Mouse (Mus musculus): ENCODE measurements at regions not wholly inside any gene's neighbourhood (a gene's known extent, or its start where the extent isn't known, plus 50 kb on each side); places are given as distances from the start of the nearest gene placed in this dataset.
A peak's percentile ranks its signal among the peaks of the same experiment; 100 is the strongest.
"Not testable (repeated sequence)": the region's sequence is repeated elsewhere in the genome, so short reads cannot be mapped to it uniquely, and the experiment has no call there.

- TF ChIP-seq POLR2A (IDR thresholded peaks at IDR 0.05; ENCODE audit: extremely low read depth, insufficient read depth, low read length) (no peak), CTCF (IDR thresholded peaks at IDR 0.05; ENCODE audit: low read depth, low read length) (no peak)
- Histone ChIP-seq H3K79me2 (ENCODE audit: control insufficient read depth, insufficient read depth, low read length) (no peaks in the 10 kb centered on the region), H3K27me3 (ENCODE audit: control insufficient read depth, insufficient read depth, low read length) (no peaks in the 10 kb centered on the region), H3K36me3 (ENCODE audit: control insufficient read depth, insufficient read depth, low read length) (no peaks in the 10 kb centered on the region), H3K4me3 (ENCODE audit: insufficient read depth, low read depth, low read length) (no peak overlapping the region), H3K4me1 (ENCODE audit: control insufficient read depth, insufficient read depth, low read length) (no peaks in the 10 kb centered on the region), H3K27ac (replicated peaks; ENCODE audit: insufficient read depth, low read depth, low read length) (no peak overlapping the region), H3K9ac (ENCODE audit: low read depth, low read length) (no peak overlapping the region)
- DNase-seq (ENCODE audit: extremely low read depth, low read depth, low spot score): no peak
- 73% methylated on average over 7 of the region's 7 CpGs for WGBS
Measured at GRCm38 (mm10) chr3:56955098-56955798, 346.5 kb downstream of the Tm4sf1 start.

GRCm38 (mm10) chr3:56942557-56942956 is 359.2 kb downstream of the Tm4sf1 start:
- H3K79me2 ChIP-seq (ENCODE audit: control insufficient read depth, insufficient read depth, low read length); H3K27ac ChIP-seq (replicated peaks; ENCODE audit: insufficient read depth, low read depth, low read length); DNase-seq (ENCODE audit: extremely low read depth, low read depth, low spot score); H3K4me1 ChIP-seq (ENCODE audit: control insufficient read depth, insufficient read depth, low read length); H3K27me3 ChIP-seq (ENCODE audit: control insufficient read depth, insufficient read depth, low read length); H3K9ac ChIP-seq (ENCODE audit: low read depth, low read length); H3K36me3 ChIP-seq (ENCODE audit: control insufficient read depth, insufficient read depth, low read length); H3K4me3 ChIP-seq (ENCODE audit: insufficient read depth, low read depth, low read length): not testable (repeated sequence)
- no CpG with 5 or more reads among the region's 1 CpGs for WGBS

- not testable (repeated sequence) for H3K79me2 ChIP-seq (ENCODE audit: control insufficient read depth, insufficient read depth, low read length); H3K4me3 ChIP-seq (ENCODE audit: insufficient read depth, low read depth, low read length)
- 94% methylated on average over 1 of the region's 2 CpGs for WGBS
Measured at GRCm38 (mm10) chr3:56928940-56929339, 372.8 kb downstream of the Tm4sf1 start.

GRCm38 (mm10) chr3:56898491-56898890 is 403.3 kb downstream of the Tm4sf1 start:
- Histone ChIP-seq H3K4me1 (ENCODE audit: control insufficient read depth, insufficient read depth, low read length) (no peaks in the 10 kb centered on the region), H3K9ac (ENCODE audit: low read depth, low read length) (no peak overlapping the region), H3K27me3 (ENCODE audit: control insufficient read depth, insufficient read depth, low read length) (no peaks in the 10 kb centered on the region), H3K36me3 (ENCODE audit: control insufficient read depth, insufficient read depth, low read length) (no peaks in the 10 kb centered on the region), H3K27ac (replicated peaks; ENCODE audit: insufficient read depth, low read depth, low read length) (no peak overlapping the region), H3K4me3 (ENCODE audit: insufficient read depth, low read depth, low read length) (no peak overlapping the region), H3K79me2 (ENCODE audit: control insufficient read depth, insufficient read depth, low read length) (no peaks in the 10 kb centered on the region)
- TF ChIP-seq POLR2A (IDR thresholded peaks at IDR 0.05; ENCODE audit: extremely low read depth, insufficient read depth, low read length) (no peak), CTCF (IDR thresholded peaks at IDR 0.05; ENCODE audit: low read depth, low read length) (no peak)
- WGBS: 88% methylated on average over 2 of the region's 2 CpGs
- DNase-seq (ENCODE audit: extremely low read depth, low read depth, low spot score): no peak

More at GRCm38 (mm10) chr3:56928940-56929339, 372.8 kb downstream of the Tm4sf1 start:
- not testable (repeated sequence) for H3K9ac ChIP-seq (ENCODE audit: low read depth, low read length); DNase-seq (ENCODE audit: extremely low read depth, low read depth, low spot score); H3K36me3 ChIP-seq (ENCODE audit: control insufficient read depth, insufficient read depth, low read length); H3K27me3 ChIP-seq (ENCODE audit: control insufficient read depth, insufficient read depth, low read length); H3K4me1 ChIP-seq (ENCODE audit: control insufficient read depth, insufficient read depth, low read length); H3K27ac ChIP-seq (replicated peaks; ENCODE audit: insufficient read depth, low read depth, low read length)

GRCm38 (mm10) chr3:56877062-56877461 is 424.7 kb downstream of the Tm4sf1 start:
- Histone ChIP-seq H3K9ac (ENCODE audit: low read depth, low read length) (no peak overlapping the region), H3K4me3 (ENCODE audit: insufficient read depth, low read depth, low read length) (no peak overlapping the region), H3K4me1 (ENCODE audit: control insufficient read depth, insufficient read depth, low read length) (no peaks in the 10 kb centered on the region), H3K79me2 (ENCODE audit: control insufficient read depth, insufficient read depth, low read length) (no peaks in the 10 kb centered on the region), H3K36me3 (ENCODE audit: control insufficient read depth, insufficient read depth, low read length) (no peaks in the 10 kb centered on the region), H3K27me3 (ENCODE audit: control insufficient read depth, insufficient read depth, low read length) (no peaks in the 10 kb centered on the region), H3K27ac (replicated peaks; ENCODE audit: insufficient read depth, low read depth, low read length) (no peak overlapping the region)
- peak; percentile 8 for DNase-seq (ENCODE audit: extremely low read depth, low read depth, low spot score)
- 71% methylated on average over 4 of the region's 4 CpGs for WGBS
- TF ChIP-seq POLR2A (IDR thresholded peaks at IDR 0.05; ENCODE audit: extremely low read depth, insufficient read depth, low read length) (no peak), CTCF (IDR thresholded peaks at IDR 0.05; ENCODE audit: low read depth, low read length) (no peak)

- H3K27me3 ChIP-seq (ENCODE audit: control insufficient read depth, insufficient read depth, low read length): no peaks in the 10 kb centered on the region
- H3K9ac ChIP-seq (ENCODE audit: low read depth, low read length): no peak overlapping the region
- no peak overlapping the region for H3K27ac ChIP-seq (replicated peaks; ENCODE audit: insufficient read depth, low read depth, low read length)
- H3K4me3 ChIP-seq (ENCODE audit: insufficient read depth, low read depth, low read length): no peak overlapping the region
- WGBS: 71% methylated on average over 1 of the region's 1 CpGs
- H3K79me2 ChIP-seq (ENCODE audit: control insufficient read depth, insufficient read depth, low read length): no peaks in the 10 kb centered on the region
- DNase-seq (ENCODE audit: extremely low read depth, low read depth, low spot score): no peak
- H3K36me3 ChIP-seq (ENCODE audit: control insufficient read depth, insufficient read depth, low read length): no peaks in the 10 kb centered on the region
- TF ChIP-seq POLR2A (IDR thresholded peaks at IDR 0.05; ENCODE audit: extremely low read depth, insufficient read depth, low read length): no peak
- no peak for TF ChIP-seq CTCF (IDR thresholded peaks at IDR 0.05; ENCODE audit: low read depth, low read length)
- no peaks in the 10 kb centered on the region for H3K4me1 ChIP-seq (ENCODE audit: control insufficient read depth, insufficient read depth, low read length)
Measured at GRCm38 (mm10) chr3:56863591-56863990, 438.2 kb downstream of the Tm4sf1 start.

Data from liver, adult 2 months (tissue).